Mouse (Mus musculus): ENCODE measurements around the gene Nt5c. TPM values are rescaled to one million over a fixed set of nuclear protein-coding genes. Genes with fewer than 3 reads are reported as not detected.
A peak's percentile ranks its signal among the peaks of the same experiment; 100 is the strongest.

The Nt5c gene
- polyA plus RNA-seq, 1 experiment from 2014 or later: 76.0 TPM

- Histone ChIP-seq H3K27ac (ENCODE audit: low read depth) (no peak overlapping the region), H3K9me3 (ENCODE audit: low read depth, low read length) (no peaks in the 10 kb centered on the region), H3K4me3 (ENCODE audit: low read depth, low read length) (no peak overlapping the region), H3K4me1 (ENCODE audit: insufficient read depth) (no peaks in the 10 kb centered on the region), H3K4me2 (no peak overlapping the region), H3K36me3 (ENCODE audit: insufficient read depth) (no peaks in the 10 kb centered on the region), H3K9ac (no peak overlapping the region), H3K27me3 (ENCODE audit: insufficient read depth, low read length) (no peaks in the 10 kb centered on the region)
- DNase-seq: no peak
- no peak for ATAC-seq (ENCODE audit: insufficient read depth)
- TF ChIP-seq CTCF (IDR thresholded peaks at IDR 0.05; ENCODE audit: low read depth): no peak
- WGBS: 76% methylated on average over 7 of the region's 7 CpGs
Measured at GRCm38 (mm10) chr11:115450176-115450575, 41.5 kb downstream of the Nt5c start.

- H3K27me3 ChIP-seq (ENCODE audit: insufficient read depth, low read length): no peaks in the 10 kb centered on the region
- 57% methylated on average over 7 of the region's 7 CpGs for WGBS
- ATAC-seq (ENCODE audit: insufficient read depth): no peak
- H3K36me3 ChIP-seq (ENCODE audit: insufficient read depth): no peaks in the 10 kb centered on the region
- no peak overlapping the region for H3K4me3 ChIP-seq (ENCODE audit: low read depth, low read length)
- TF ChIP-seq CTCF (IDR thresholded peaks at IDR 0.05; ENCODE audit: low read depth): no peak
- no peaks in the 10 kb centered on the region for H3K9me3 ChIP-seq (ENCODE audit: low read depth, low read length)
- H3K27ac ChIP-seq (ENCODE audit: low read depth): no peak overlapping the region
- no peak for DNase-seq
- H3K4me1 ChIP-seq (ENCODE audit: insufficient read depth): no peaks in the 10 kb centered on the region
- no peak overlapping the region for H3K4me2 ChIP-seq
- H3K9ac ChIP-seq: no peak overlapping the region
Measured at GRCm38 (mm10) chr11:115448998-115449397, 42.7 kb downstream of the Nt5c start.

- Histone ChIP-seq H3K9me3 (ENCODE audit: low read depth, low read length) (no peaks in the 10 kb centered on the region), H3K4me2 (no peak overlapping the region), H3K36me3 (ENCODE audit: insufficient read depth) (no peaks in the 10 kb centered on the region), H3K4me1 (ENCODE audit: insufficient read depth) (no peaks in the 10 kb centered on the region), H3K9ac (no peak overlapping the region), H3K4me3 (ENCODE audit: low read depth, low read length) (no peak overlapping the region), H3K27me3 (ENCODE audit: insufficient read depth, low read length) (no peaks in the 10 kb centered on the region), H3K27ac (ENCODE audit: low read depth) (no peak overlapping the region)
- 82% methylated on average over 16 of the region's 16 CpGs for WGBS
- no peak for ATAC-seq (ENCODE audit: insufficient read depth)
- DNase-seq: no peak
- TF ChIP-seq CTCF (IDR thresholded peaks at IDR 0.05; ENCODE audit: low read depth): no peak
Measured at GRCm38 (mm10) chr11:115448075-115448474, 43.6 kb downstream of the Nt5c start.

GRCm38 (mm10) chr11:115447321-115447885, 44.3 kb downstream of the Nt5c start:
- DNase-seq (no peak), ATAC-seq (ENCODE audit: insufficient read depth) (no peak)
- Histone ChIP-seq H3K4me1 (ENCODE audit: insufficient read depth) (no peaks in the 10 kb centered on the region), H3K36me3 (ENCODE audit: insufficient read depth) (no peaks in the 10 kb centered on the region), H3K4me3 (ENCODE audit: low read depth, low read length) (no peak overlapping the region), H3K9me3 (ENCODE audit: low read depth, low read length) (no peaks in the 10 kb centered on the region), H3K9ac (no peak overlapping the region), H3K4me2 (no peak overlapping the region), H3K27me3 (ENCODE audit: insufficient read depth, low read length) (no peaks in the 10 kb centered on the region), H3K27ac (ENCODE audit: low read depth) (no peak overlapping the region)
- 75% methylated on average over 11 of the region's 11 CpGs for WGBS
- no peak for TF ChIP-seq CTCF (IDR thresholded peaks at IDR 0.05; ENCODE audit: low read depth)

- no peak for ATAC-seq (ENCODE audit: insufficient read depth)
- H3K4me2 ChIP-seq: no peak overlapping the region
- TF ChIP-seq CTCF (IDR thresholded peaks at IDR 0.05; ENCODE audit: low read depth): no peak
- no peak overlapping the region for H3K27ac ChIP-seq (ENCODE audit: low read depth)
- H3K9ac ChIP-seq: 0 out of 2 replicates have a peak overlapping the region, but pooled peaks have one; percentile 4
- 23% methylated on average over 3 of the region's 3 CpGs for WGBS
- DNase-seq: peak; percentile 31
- H3K27me3 ChIP-seq (ENCODE audit: insufficient read depth, low read length): no peaks in the 10 kb centered on the region
- H3K9me3 ChIP-seq (ENCODE audit: low read depth, low read length): no peaks in the 10 kb centered on the region
- no peaks in the 10 kb centered on the region for H3K4me1 ChIP-seq (ENCODE audit: insufficient read depth)
- H3K4me3 ChIP-seq (ENCODE audit: low read depth, low read length): no peak overlapping the region
- no peaks in the 10 kb centered on the region for H3K36me3 ChIP-seq (ENCODE audit: insufficient read depth)
Measured at GRCm38 (mm10) chr11:115446906-115447305, 44.8 kb downstream of the Nt5c start.

GRCm38 (mm10) chr11:115441417-115441816, 50.2 kb downstream of the Nt5c start:
- DNase-seq (peak; percentile 15), ATAC-seq (ENCODE audit: insufficient read depth) (no peak)
- Histone ChIP-seq H3K36me3 (ENCODE audit: insufficient read depth) (no peaks in the 10 kb centered on the region), H3K4me3 (ENCODE audit: low read depth, low read length) (no peak overlapping the region), H3K9ac (no peak overlapping the region), H3K4me2 (no peak overlapping the region), H3K27me3 (ENCODE audit: insufficient read depth, low read length) (no peaks in the 10 kb centered on the region), H3K27ac (ENCODE audit: low read depth) (no peak overlapping the region), H3K9me3 (ENCODE audit: low read depth, low read length) (no peaks in the 10 kb centered on the region), H3K4me1 (ENCODE audit: insufficient read depth) (no peaks in the 10 kb centered on the region)
- 37% methylated on average over 15 of the region's 15 CpGs for WGBS
- no peak for TF ChIP-seq CTCF (IDR thresholded peaks at IDR 0.05; ENCODE audit: low read depth)

Small RNA genes within 50 kb of the gene (microRNA-seq; reads per million reads assigned to microRNA genes)
- not detected for gene Mir3968 (ENCODE audit: borderline number of aligned reads)

Other genes starting within 250 kb of the Nt5c start
- not detected in 2 replicates for gene Grin2c, start 224.6 kb downstream of the Nt5c start, polyA plus RNA-seq (2014; fragmentation: Nextera tagmentation; extraction: Ambion mirVana)
- 8.8 and 10.4 TPM in 2 replicates for gene Fdxr, start 214.8 kb downstream of the Nt5c start, polyA plus RNA-seq (2014; fragmentation: Nextera tagmentation; extraction: Ambion mirVana)
- gene Fads6, start 194.2 kb downstream of the Nt5c start, polyA plus RNA-seq (2014; fragmentation: Nextera tagmentation; extraction: Ambion mirVana): 0.14 and 0.18 TPM in 2 replicates
- gene Otop2, start 184.7 kb downstream of the Nt5c start, polyA plus RNA-seq (2014; fragmentation: Nextera tagmentation; extraction: Ambion mirVana): not detected in 2 replicates
- not detected in 2 replicates for gene Ush1g, start 169.8 kb downstream of the Nt5c start, polyA plus RNA-seq (2014; fragmentation: Nextera tagmentation; extraction: Ambion mirVana)
- gene Otop3, start 157.1 kb downstream of the Nt5c start, polyA plus RNA-seq (2014; fragmentation: Nextera tagmentation; extraction: Ambion mirVana): 0.12 TPM in 1 of 2 replicates, not detected in the other
- 7.4 and 9.2 TPM in 2 replicates for gene Hid1, start 124.1 kb downstream of the Nt5c start, polyA plus RNA-seq (2014; fragmentation: Nextera tagmentation; extraction: Ambion mirVana)
- 17.7 and 19.8 TPM in 2 replicates for gene Cdr2l, start 109.9 kb downstream of the Nt5c start, polyA plus RNA-seq (2014; fragmentation: Nextera tagmentation; extraction: Ambion mirVana)
- gene Mrpl58, start 88.1 kb downstream of the Nt5c start, polyA plus RNA-seq (2014; fragmentation: Nextera tagmentation; extraction: Ambion mirVana): 230 and 242 TPM in 2 replicates
- gene Atp5h, start 71.9 kb downstream of the Nt5c start, polyA plus RNA-seq (2014; fragmentation: Nextera tagmentation; extraction: Ambion mirVana): 817 and 850 TPM in 2 replicates
- 21.6 and 22.2 TPM in 2 replicates for gene Kctd2, start 71.7 kb downstream of the Nt5c start, polyA plus RNA-seq (2014; fragmentation: Nextera tagmentation; extraction: Ambion mirVana)
- not detected in 2 replicates for gene Trim80, start 51.3 kb downstream of the Nt5c start, polyA plus RNA-seq (2014; fragmentation: Nextera tagmentation; extraction: Ambion mirVana)
- gene Slc16a5, start 29.4 kb downstream of the Nt5c start, polyA plus RNA-seq (2014; fragmentation: Nextera tagmentation; extraction: Ambion mirVana): 0.28 and 0.64 TPM in 2 replicates
- 5.7 and 8.0 TPM in 2 replicates for gene Armc7, start 16.2 kb downstream of the Nt5c start, polyA plus RNA-seq (2014; fragmentation: Nextera tagmentation; extraction: Ambion mirVana)
- 518 and 521 TPM in 2 replicates for gene Jpt1, start 22.5 kb upstream of the Nt5c start, polyA plus RNA-seq (2014; fragmentation: Nextera tagmentation; extraction: Ambion mirVana)
- gene Sumo2, start 44.4 kb upstream of the Nt5c start, polyA plus RNA-seq (2014; fragmentation: Nextera tagmentation; extraction: Ambion mirVana): 1,096 and 1,118 TPM in 2 replicates
- gene Nup85, start 72.6 kb upstream of the Nt5c start, polyA plus RNA-seq (2014; fragmentation: Nextera tagmentation; extraction: Ambion mirVana): 203 and 213 TPM in 2 replicates
- gene Mrps7, start 112.1 kb upstream of the Nt5c start, polyA plus RNA-seq (2014; fragmentation: Nextera tagmentation; extraction: Ambion mirVana): 93.3 and 95.6 TPM in 2 replicates
- 22.5 and 22.7 TPM in 2 replicates for gene Gga3, start 112.2 kb upstream of the Nt5c start, polyA plus RNA-seq (2014; fragmentation: Nextera tagmentation; extraction: Ambion mirVana)
- gene Mif4gd, start 121.1 kb upstream of the Nt5c start, polyA plus RNA-seq (2014; fragmentation: Nextera tagmentation; extraction: Ambion mirVana): 21.8 and 22.3 TPM in 2 replicates
- gene Slc25a19, start 136.4 kb upstream of the Nt5c start, polyA plus RNA-seq (2014; fragmentation: Nextera tagmentation; extraction: Ambion mirVana): 18.5 and 22.5 TPM in 2 replicates
- gene Grb2, start 216.7 kb upstream of the Nt5c start, polyA plus RNA-seq (2014; fragmentation: Nextera tagmentation; extraction: Ambion mirVana): 41.5 and 48.7 TPM in 2 replicates